Mouse (Mus musculus) heart, postnatal 10 days (tissue): ENCODE results near the gene Lrp1. TPM values are rescaled to one million over a fixed set of nuclear protein-coding genes. Genes with fewer than 3 reads are reported as not detected.

Experiments
- DNase-seq, 2 experiments: peaks; one replicate each; pipeline ENCODE4 v3.0.0; 2021
- intact Hi-C: fragments of 180-260 bp; cut with DNase I; formaldehyde crosslinking; loops from one replicate; pipeline ENCODE4 v1.15.1; 2025
- total RNA-seq, 2 experiments: library from RNA; stranded (reverse); gene quantifications; 2 replicates each; pipeline ENCODE4 v1.2.3; 2021

Gene Lrp1
- total RNA-seq, 2 experiments from 2014 or later: 95.8 to 96.3 TPM

DNA sequence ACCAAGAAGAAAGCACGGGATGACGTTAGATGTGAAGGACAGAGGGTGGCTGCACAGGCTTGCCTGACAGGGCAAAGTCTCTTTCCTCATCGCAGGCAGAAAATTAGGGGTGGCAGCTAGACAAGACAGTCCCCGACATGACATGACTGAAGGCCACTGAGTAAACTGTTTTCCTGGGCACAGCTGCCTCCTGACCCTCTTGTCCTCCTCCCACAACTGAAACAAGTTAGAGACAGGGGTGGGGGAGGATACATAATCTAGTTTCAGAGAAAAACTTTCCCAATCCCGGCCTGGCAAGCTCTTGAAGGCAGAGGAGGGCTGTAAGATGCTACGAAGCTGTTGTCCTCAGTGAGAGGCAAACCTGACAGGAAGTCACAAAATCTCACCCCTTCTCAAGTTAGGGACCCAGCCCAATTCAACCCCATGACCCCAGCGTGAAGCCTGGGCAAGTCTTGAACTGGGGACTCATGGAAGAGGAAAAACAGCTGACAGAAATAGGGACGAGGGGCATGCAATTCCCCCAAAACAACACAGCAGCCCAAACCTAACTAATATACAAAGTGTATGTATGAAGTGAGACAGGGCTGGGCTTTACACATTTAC lies 1.7 kb downstream of the Lrp1 start:
- intact Hi-C loops: no loop called here
- peak in 1 of 2 experiments; percentile 33 for DNase-seq

DNA sequence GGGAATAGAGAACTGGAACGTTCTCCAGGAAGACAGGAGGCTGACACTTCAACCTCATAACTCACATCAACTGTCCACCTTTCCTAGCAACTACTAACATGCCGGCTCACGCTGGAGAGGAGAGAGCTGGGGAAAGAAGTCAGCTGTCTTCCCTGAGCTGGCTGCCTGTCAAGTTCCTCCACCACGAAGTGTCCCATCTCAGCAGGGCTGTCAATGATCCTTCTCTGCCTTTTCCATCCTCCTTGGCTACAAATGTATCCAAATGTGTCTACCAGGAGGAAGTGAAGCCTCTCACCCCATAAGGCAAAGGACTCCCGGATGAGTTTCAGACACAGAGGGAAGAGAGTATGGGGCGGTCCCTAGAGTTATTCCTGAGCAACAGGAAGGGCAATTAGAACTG lies 2.8 kb downstream of the Lrp1 start:
- intact Hi-C loops: no loop called here
- peak in 1 of 2 experiments; percentile 43 for DNase-seq

DNA sequence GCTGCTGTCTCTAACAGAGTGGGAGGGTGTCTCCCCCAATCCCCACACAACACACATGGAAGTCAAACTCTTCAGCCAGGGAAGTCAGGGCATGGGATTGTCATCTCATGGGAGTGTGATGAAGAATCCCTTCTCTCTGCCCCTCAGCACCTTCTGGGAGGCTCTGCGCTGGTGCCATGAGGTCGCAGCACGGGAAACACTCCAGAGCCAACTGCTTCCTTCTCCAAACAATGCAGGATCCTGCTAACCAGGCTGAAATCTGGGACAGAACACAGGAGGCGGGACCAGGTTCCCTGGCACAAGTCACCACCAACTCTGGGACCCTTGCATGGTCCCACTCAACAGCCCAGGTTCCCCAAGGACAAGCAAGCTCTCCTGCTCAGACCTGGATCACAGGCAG lies 3.7 kb downstream of the Lrp1 start:
- DNase-seq: no peak
- intact Hi-C loops: loop anchor here (2.0 kb wide), 1 partner anchor 16 kb away; no protein-coding TSS in a partner anchor

DNA sequence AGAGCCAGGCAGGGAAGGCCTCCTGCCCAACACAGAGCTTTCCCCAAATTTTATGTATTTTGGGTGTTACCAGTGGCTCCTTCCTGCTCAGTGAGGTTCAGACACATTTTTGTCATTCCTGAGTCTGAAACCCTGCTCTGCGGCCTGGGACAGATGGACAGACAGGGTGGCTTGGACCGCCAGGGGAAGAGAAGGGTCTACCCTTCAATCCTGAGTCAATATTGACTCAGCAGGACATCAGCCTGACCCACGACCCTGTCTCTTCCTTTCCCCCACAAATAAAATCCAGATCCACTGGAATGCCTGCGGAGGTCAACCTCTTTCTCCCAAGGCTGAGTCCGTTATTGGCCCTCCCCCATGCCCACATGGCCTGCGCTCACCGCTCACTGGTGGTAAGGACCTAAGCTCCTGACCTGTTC lies 4.7 kb downstream of the Lrp1 start:
- no peak for DNase-seq
- intact Hi-C loops: loop anchor here (2.0 kb wide), 1 partner anchor 15 kb away; no protein-coding TSS in a partner anchor

DNA sequence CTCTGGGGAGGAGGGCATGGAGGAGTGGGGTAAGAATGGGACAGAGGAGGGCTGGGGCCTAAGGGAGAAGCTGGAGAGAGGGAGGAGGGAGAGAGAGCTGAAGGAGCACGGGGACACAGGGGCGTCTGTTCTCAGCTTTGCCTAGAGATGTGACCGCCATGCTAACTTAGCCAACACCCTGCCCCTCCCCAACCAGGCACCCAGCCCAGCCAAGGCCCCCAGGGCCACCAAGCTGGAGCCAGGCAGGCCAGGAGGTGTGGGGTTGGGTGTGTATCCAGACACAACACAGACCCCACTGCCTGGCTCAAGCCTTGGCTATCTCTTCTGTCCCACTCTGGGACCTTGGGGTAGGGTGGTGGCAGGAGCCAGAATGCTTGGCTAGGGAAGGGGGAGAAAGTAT lies 5.4 kb downstream of the Lrp1 start:
- peak; percentile 74 to 77 for DNase-seq
- intact Hi-C loops: no loop called here

DNA sequence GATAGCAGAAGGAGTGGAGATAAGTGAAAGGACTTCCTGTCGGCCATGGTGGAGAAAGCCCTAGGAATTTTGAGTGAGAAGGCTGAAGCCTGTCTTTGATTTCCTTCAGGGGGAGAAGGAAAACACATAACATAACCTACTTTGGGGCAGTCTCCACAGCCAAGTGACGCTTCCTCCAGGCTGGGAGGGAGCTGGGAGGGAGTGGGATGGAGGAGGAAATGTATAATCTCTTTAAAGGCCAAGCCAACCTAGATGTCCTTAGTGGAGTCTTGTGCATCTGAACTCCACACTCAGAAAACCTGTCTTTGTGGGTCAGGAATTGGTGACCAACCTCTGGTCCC lies 5.9 kb downstream of the Lrp1 start:
- intact Hi-C loops: no loop called here
- peak in 1 of 2 experiments; percentile 32 for DNase-seq

DNA sequence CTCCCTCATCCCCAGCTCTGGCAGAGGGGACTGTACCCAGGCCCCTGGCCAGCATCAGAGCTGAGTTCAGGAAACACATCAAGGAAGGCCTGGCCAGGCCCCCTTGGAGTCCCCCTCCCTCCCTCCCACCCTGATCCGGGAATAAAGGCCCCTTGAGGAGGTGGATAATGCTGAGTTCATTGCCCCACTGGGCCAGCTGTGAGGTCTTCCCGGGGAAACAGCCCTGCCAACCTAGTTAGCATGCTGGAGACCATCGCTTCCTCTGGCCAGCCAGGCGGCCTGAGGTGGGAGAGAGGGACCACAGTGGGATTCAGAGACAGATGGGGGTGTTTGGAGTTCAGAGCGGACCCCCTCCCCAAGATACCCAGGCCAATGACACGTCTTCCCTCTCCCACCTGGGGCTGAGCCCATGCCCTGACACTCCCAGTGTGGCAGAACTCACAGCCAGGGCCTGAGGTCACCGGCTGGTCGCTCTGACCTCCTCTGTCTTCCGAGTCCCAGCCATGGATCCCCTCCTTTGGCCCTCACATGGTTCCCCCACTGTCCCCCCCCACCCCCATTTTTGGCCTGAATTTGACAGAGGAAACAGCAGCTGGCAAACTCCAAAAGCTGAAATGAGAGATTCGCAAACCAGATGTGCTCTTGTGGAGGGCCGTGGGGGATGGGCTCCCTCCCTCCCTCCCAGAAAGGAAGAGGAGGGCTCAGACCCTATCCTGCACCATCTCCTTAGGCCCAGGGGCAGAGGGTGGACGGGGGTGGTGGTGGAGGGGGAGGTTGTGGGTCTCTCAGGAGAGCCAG lies 6.5 kb downstream of the Lrp1 start:
- intact Hi-C loops: no loop called here
- DNase-seq: peak in 1 of 2 experiments; percentile 39

DNA sequence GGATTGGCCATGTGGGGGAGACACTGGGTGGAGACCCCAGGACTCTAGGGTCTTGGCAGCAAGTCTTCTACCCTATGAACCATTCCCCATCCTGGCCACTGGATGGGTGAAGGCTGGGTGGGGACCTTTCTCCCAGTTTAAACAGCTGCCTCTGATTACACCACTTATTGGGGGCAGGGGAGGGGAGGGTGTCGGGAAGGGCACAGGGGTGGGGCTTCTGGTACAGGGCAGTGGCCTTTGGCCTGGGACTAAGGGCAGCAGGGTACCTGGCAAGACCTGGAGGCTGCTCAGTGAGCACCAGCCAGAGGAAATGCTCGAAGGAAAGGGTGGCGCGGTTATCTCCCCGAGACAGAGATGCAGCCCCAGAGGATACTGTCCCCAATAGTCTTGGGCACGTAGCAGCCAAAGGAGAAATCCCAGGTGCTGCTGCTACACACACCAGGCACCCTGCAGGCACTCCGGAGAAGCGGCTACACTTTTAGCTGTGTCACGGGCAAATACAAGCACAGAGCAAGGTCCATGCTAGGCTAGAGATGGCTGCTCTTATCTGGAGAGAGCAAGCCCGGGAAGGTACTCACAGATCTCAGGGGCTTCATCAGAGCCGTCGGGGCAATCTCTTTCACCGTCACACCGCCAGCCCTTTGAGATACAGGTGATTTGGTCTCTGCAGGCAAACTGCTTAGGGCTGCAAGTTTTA lies 8.7 kb downstream of the Lrp1 start:
- intact Hi-C loops: no loop called here
- no peak for DNase-seq

DNA sequence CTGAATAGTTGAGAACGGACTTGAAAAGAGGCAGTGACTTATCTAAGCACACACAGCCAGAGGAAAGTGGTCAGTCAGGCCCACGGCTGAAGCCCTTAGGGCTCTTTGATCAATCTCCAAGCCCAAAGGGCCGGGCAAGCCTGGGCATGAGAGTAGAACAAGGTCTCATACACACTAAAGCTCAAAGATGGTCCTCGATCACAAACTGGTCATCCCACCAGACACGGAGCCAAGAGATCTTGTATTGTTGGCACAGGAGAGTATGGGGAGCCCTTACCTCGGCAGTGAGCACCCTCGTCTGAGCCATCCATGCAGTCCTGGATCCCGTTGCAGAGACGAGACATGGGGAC lies 10.9 kb downstream of the Lrp1 start:
- DNase-seq: no peak
- intact Hi-C loops: no loop called here

DNA sequence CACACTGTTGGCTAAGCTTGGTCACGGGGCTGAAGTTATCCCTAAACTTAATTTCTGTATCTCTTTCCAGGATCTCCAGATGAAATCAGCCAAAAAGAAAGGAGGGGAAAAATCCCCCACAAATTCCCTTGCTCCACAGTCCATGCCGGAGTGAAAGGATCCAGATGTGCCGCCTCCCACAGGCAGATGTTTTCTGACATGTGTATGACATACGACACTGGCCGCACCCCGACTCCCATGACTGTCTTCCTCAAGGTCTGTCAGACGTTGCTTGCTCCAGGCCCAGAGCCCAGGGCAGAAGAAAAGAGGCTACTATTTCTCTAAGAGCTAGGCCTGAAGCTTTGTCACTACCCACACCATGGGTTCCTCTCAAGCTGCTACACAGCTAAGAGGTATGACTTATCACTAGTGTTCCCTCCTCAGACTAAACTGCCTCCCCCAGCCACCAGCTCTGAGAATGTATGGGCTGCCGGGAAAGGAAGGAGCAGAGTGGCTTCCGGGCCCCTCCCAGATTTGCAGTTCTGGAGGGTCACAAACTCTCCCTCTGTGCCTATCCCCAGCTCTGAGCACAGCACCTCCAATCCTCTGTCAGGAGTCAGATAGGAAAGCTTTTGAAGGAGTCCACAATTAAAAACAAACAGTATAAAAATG lies 11.4 kb downstream of the Lrp1 start:
- intact Hi-C loops: no loop called here

DNA sequence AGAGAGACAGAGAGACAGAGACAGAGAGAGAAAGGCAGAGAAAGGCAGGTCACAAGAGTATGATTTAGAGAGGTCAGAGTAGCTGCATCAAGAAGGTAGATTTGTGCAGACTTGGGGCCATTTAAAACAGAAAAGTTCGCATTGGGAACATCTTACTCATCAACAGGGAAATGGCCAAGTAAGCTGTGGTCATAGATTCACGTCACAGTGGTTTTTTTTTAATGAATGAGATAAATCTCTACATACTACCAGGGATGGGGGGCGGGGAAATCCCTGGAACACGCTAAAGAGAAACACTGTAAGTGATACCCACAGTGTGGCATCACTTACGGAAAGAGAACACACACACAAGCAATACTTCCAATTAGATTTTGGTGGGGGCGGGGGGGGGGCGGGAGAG lies 13.9 kb downstream of the Lrp1 start:
- intact Hi-C loops: no loop called here
- DNase-seq: no peak

More for the DNA sequence above, 11.4 kb downstream of the Lrp1 start:
- peak in 1 of 2 experiments; percentile 38 for DNase-seq

DNA sequence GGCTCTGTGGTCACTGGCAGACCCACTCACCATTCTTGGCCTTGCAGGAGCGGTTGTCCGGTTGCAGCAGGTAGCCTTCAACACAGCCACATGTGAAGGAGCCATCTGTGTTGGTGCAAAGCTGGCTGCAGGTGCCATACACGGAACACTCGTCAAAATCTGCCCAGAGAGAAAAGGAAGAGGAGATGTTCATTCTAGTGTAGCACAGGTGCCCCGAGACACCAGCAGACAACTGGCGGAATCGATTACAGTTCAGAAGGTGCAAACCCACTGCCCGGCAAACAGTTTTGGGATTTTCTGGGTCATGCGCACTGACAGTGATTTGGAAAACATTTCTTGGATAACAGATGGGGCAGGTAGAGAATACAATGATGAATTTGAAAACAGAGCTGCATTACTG lies 15.2 kb downstream of the Lrp1 start:
- no peak for DNase-seq
- intact Hi-C loops: no loop called here

DNA sequence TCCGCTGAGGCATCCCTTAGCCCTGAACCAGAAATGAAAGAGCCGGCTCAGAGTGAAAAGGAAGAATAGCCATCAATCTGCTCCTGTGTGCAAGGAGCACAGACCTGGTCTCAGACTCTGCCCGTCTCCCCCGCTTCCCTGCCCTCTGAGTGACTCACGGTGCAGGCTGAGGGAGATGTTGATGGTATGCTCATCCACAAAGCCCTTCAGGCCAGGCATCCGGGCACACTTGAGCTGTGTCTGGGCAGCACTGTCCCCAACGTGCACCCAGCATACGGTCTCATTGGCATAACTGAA lies 15.7 kb downstream of the Lrp1 start:
- intact Hi-C loops: no loop called here
- no peak for DNase-seq

DNA sequence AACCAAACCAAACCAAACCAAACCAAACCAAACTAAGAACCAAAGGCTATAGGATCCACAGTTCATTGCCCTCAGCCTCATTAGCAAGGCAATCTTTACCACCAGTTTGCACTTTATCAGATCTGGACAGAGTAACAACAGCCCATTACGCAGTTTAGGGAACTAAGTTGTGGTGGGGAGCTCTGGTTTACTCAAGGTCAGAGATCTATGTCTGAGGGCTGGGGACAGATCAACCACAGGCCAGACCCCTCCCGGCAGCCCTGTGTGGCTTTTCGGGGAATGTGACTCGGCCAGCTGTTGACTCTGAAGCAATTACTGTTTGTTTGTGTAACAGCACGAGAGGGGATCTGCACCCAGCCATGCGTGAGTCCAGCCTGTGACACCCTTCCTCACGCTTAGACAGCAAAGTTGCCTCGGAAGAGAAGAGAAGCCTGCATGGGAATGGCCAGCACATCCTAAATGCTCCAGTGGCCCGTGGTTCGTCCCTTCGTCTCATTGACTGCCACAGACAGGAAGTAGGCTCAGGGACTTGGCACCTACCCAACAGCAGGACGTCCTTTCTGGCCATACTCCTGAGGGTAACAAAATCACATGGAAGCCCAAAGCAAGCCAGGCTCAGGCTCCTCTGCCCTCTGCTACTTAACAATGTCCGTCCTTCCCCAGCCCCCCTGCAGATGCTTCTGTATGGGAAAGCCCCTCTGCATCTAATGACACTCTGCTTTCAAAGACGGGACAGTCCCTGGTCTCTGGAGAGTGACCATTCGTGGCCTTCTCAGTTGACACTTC lies 16.3 kb downstream of the Lrp1 start:
- intact Hi-C loops: no loop called here
- peak; percentile 78 to 80 for DNase-seq

DNA sequence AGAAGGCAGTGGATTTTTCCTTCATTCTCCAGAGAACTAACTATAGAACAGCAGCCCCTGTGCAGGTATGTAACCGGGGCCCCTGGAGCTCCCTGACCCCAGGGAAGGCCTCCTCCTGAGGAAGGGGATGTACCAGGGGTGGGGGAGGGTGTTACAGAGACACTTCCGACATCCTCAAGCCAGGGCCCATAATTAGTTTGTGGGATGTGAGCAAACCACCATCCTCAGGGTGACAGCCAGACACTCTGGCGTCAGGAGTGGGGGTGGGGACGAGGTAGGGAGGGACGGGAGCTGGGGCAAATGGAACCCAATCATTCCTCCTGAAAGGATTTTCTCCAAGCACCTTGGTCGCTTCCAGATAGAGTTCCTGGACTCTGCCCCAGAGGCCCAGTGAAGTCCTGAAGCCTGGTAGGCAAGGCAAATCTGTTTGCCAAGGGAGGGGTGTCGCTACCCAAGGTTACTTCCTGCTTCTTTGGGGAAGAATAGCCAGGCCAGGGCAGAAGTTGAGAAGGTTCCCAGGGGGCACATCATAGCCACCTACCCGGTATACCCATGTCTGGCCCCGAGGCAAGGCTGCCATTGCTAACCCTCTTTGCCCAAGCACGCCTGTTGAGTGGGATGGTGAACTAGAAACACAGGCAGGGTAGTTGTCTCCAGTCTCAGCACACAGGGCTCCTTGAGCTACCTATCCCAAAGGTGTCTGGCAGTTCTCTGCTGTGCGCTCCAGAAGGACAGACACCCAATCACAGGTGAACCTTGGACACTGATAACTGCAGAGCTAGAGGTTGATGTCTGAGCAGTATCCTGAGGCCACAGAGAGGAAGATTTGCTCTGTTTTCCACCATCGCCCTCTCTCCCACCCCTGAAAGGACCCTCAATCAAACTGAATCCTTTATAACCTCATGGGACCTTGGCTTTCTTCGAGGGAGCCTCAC lies 17.2 kb downstream of the Lrp1 start:
- intact Hi-C loops: no loop called here
- DNase-seq: no peak

DNA sequence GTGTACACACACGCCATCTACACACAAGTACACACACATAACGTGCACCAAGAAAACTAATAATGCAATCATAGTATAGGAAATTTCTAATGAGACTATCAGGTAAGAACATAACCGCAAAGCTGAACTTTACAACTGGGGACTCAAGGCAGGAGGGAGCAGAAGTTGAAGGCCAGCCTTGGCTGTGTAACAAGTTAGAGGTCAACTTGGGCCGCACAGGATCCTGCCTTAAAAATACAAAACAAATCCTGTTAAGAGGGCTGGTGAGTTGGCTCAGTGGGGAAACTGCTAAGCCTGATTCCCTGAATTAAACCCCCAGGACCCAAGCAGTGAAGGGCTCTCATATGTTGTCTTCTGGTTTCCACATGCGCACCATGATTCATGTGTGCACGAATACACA lies 18.8 kb downstream of the Lrp1 start:
- DNase-seq: no peak
- intact Hi-C loops: no loop called here

DNA sequence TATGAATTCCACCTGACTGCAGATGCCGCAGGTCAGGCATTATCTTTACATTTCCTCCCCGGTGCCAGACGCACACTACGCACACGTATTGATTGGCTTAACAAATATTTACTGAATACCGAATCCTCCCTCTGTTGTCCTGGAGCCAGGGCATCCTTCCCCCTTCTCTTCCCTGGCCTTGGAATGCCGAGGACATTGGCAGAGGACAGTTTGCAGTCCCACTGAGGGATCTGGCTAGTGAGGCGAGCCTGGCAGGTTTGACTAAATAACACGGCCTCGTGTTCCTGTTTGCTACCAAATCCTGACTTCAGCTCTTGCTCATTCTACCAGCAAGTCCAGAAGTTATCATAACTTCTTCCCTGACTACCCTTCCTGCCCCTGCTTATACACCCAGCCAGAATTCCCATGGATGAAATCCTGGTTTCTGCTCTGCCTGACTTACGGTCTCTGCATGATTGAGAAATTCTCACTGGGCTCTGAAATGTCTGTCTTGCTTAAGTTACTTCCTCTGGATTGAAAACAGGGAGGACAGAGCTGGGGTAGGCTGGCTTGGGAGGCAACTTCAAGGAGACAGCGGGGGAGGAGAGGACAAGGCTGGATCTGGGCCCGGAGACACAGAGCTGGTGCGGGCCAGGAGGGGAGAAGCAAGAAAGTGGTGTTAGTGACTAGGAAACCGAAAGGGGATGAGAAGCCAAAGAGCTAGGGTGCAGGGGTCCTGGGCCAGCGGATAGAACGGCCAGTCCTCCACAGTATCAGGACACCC lies 21.0 kb downstream of the Lrp1 start:
- intact Hi-C loops: loop anchor here (2.0 kb wide), 1 partner anchor 17 kb away; no protein-coding TSS in a partner anchor
- peak; percentile 79 for DNase-seq

DNA sequence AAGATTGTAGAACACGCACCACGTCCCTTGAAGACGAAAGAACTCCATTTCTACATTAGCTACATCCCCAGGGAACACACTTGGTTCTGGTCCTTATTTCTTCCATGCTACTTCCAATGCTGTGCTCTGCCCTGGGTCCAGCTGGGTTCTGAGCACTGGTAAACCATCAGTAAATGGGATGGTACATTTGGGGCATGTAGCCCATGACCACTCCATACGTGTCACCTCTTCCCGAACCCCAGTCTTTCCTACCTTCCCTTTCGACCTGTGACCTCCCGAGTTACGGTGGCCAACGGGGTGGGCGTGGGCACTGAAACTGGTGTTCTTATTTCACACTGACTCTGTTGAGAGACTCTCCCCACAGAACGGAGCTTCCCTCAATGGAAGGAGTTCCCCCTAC lies 21.7 kb downstream of the Lrp1 start:
- DNase-seq: no peak
- intact Hi-C loops: no loop called here

DNA sequence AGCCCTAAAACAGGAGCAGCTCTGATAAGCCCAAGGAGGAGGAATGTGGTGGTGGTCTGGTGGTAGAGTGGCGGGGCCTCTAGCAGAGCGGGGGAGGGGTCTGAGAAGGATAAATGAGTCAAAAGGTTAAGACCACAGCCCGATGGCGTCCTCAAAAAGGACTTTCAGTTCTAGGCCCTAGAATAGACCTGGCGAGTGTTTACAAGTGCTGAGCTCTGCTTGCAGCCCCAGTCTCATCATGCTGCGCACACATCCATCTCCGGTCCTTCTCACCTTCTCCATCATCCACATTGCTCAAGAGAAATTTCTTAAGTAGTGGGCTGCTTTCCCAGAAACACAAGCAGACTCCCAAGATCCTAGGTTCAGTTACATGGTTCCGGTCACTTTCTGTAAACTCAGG lies 22.3 kb downstream of the Lrp1 start:
- no peak for DNase-seq
- intact Hi-C loops: no loop called here
